Mouse (Mus musculus): ENCODE data around the gene Kidins220. TPM values are rescaled to one million over a fixed set of nuclear protein-coding genes. Genes with fewer than 3 reads are reported as not detected.

Kidins220 gene
- total RNA-seq, 2 experiments from 2014 or later: 301 to 346 TPM

DNA sequence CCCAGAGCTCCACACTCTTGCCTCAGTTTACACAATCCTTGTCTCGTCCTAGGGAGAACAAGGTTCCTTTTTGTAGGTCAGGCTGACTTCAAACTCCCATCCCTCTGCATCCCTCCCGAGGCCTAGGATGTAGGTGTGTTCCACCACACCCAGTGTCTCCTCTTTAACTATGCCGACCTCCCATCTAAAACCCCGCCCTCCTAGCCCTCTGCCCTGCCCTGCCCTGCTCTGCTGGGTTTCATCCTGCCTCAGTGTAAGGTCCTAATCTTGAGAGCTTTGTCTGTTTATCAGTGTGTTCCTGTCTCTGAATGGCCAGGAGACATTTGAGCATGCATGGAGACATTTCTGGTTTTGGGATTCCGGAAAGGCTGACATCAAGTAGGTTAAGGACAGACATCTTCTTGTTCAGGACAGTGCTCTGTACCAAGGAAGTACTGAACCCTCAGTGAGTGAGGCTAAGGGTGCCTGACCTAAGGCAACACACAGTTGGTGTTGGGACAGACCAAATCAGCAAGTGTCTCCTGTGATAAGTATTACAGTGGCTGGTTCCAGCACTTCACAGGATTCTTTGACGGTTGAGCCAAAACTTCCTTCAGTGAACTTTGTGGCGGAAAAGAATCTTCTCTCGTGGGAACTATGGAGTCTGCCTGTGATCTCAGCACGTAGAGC lies 32.0 kb upstream of the Kidins220 start:
- H3K27ac ChIP-seq: no peak overlapping the region
- DNase-seq (ENCODE audit: extremely low spot score in 1 of 2, low spot score in 2 of 2): no peak
- no peak overlapping the region for H3K4me3 ChIP-seq
- TF ChIP-seq CTCF (IDR thresholded peaks at IDR 0.05): no peak
- intact Hi-C loops (cut with DNase I): no loop called here

GRCm38 (mm10) chr12:24943427-24943826 lies 31.3 kb upstream of the Kidins220 start:
- no peak for TF ChIP-seq CTCF (IDR thresholded peaks at IDR 0.05)
- intact Hi-C loops (cut with DNase I): no loop called here
- H3K4me3 ChIP-seq: no peak overlapping the region
- DNase-seq (ENCODE audit: extremely low spot score in 1 of 2, low spot score in 2 of 2): no peak
- H3K27ac ChIP-seq: no peak overlapping the region

- DNase-seq (ENCODE audit: extremely low spot score in 1 of 2, low spot score in 2 of 2): no peak
- intact Hi-C loops (cut with DNase I): no loop called here
- no peak for TF ChIP-seq CTCF (IDR thresholded peaks at IDR 0.05)
- H3K4me3 ChIP-seq: no peak overlapping the region
- H3K27ac ChIP-seq: no peak overlapping the region
Observed at GRCm38 (mm10) chr12:24944597-24944996, 30.1 kb upstream of the Kidins220 start.

DNA sequence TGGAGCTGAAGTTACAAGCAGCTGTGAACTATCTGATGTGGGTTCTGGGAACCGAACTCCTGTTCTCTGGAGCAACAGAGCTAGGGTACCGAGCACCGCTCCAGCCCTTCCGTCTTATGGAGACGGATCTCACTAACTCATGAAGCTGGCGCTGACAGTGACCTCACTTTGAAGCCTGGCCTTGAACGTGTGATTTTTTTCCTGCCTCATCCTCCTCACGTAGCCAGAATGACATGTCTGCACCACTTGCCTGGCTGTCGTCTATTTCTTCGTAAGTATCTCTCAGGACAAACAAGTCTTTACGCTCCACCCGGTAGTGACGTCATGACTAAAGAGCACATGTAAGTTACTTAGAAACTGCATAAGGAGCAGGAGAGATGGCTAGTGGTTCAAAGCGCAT lies 27.7 kb upstream of the Kidins220 start:
- Histone ChIP-seq H3K4me3 (no peak overlapping the region), H3K27ac (no peak overlapping the region)
- intact Hi-C loops (cut with DNase I): loop anchor here (5.0 kb wide), 1 partner anchor 115 kb away; the partner anchor contains the start of gene Mboat2
- DNase-seq (ENCODE audit: extremely low spot score in 1 of 2, low spot score in 2 of 2): no peak
- no peak for TF ChIP-seq CTCF (IDR thresholded peaks at IDR 0.05)

- DNase-seq (ENCODE audit: extremely low spot score in 1 of 2, low spot score in 2 of 2): no peak
- peak; percentile 67 for TF ChIP-seq CTCF (IDR thresholded peaks at IDR 0.05)
- no peak overlapping the region for H3K4me3 ChIP-seq
- H3K27ac ChIP-seq: no peak overlapping the region
- intact Hi-C loops (cut with DNase I): loop anchor here (5.0 kb wide), 1 partner anchor 116 kb away; the partner anchor contains the start of gene Mboat2
Observed at GRCm38 (mm10) chr12:24948344-24948743, 26.4 kb upstream of the Kidins220 start.

DNA sequence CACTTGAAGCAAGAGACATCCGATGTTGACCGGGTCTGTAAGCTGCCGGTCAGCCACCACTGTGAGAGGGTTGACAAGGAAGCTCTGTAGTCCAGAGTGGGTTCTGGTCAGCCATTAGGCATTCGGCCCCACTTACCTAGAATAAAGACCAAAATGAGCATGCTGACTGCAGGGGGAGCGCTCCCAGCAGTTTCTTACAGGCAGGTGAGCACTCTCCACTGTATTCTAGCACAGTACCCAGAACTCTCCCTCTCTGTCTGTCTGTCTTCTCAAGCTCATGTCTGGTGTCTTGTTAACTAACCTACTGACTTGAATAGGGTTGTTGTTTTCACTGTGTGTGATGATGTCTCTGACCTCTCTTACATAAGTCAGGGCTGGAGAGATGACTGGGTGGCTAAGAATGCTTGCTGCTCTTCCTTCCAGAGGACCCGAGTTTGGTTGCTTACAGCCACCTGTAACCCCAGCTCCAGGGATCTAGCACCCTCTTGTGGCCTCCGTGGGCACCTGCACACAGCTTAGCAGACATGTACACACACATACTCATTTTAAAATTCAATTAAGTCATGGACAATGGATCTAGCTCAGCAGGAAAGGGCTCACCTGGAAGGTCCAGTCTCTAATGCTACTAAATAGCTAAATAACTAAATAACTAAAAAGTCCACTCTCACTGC lies 24.2 kb upstream of the Kidins220 start:
- peak; percentile 39 for TF ChIP-seq CTCF (IDR thresholded peaks at IDR 0.05)
- no peak for DNase-seq (ENCODE audit: extremely low spot score in 1 of 2, low spot score in 2 of 2)
- Histone ChIP-seq H3K4me3 (no peak overlapping the region), H3K27ac (no peak overlapping the region)
- intact Hi-C loops (cut with DNase I): no loop called here

- Histone ChIP-seq H3K27ac (no peak overlapping the region), H3K4me3 (no peak overlapping the region)
- TF ChIP-seq CTCF (IDR thresholded peaks at IDR 0.05): peak; percentile 83
- DNase-seq (ENCODE audit: extremely low spot score in 1 of 2, low spot score in 2 of 2): peak; percentile 46 to 63
- intact Hi-C loops (cut with DNase I): loop anchor here (1.0 kb wide), 1 partner anchor 242 kb away; no protein-coding TSS in a partner anchor
Observed at GRCm38 (mm10) chr12:24952147-24952546, 22.6 kb upstream of the Kidins220 start.

GRCm38 (mm10) chr12:24955137-24955536 lies 19.6 kb upstream of the Kidins220 start:
- no peak overlapping the region for H3K4me3 ChIP-seq
- H3K27ac ChIP-seq: no peak overlapping the region
- intact Hi-C loops (cut with DNase I): no loop called here
- DNase-seq (ENCODE audit: extremely low spot score in 1 of 2, low spot score in 2 of 2): no peak
- TF ChIP-seq CTCF (IDR thresholded peaks at IDR 0.05): no peak

DNA sequence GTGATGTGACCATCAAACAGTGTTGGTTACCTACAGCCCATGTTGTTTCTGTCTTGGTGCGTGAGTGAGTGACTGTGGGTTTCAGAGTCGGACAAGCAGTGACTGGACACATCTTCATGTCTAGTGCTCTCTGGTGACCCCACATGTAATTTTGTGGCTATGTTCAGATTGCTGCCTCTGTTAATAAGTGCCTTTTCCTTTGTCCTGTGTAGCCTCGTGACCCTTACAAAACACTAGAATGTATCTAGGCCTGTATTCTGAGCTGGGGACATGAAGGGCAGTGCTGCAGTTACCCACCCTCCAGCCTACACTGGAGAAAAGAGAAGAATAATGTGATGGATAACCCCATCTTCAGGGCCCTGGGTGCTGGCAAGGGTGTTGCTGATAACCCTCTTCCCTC lies 16.2 kb upstream of the Kidins220 start:
- no peak for DNase-seq (ENCODE audit: extremely low spot score in 1 of 2, low spot score in 2 of 2)
- no peak for TF ChIP-seq CTCF (IDR thresholded peaks at IDR 0.05)
- intact Hi-C loops (cut with DNase I): no loop called here
- Histone ChIP-seq H3K27ac (no peak overlapping the region), H3K4me3 (no peak overlapping the region)

DNA sequence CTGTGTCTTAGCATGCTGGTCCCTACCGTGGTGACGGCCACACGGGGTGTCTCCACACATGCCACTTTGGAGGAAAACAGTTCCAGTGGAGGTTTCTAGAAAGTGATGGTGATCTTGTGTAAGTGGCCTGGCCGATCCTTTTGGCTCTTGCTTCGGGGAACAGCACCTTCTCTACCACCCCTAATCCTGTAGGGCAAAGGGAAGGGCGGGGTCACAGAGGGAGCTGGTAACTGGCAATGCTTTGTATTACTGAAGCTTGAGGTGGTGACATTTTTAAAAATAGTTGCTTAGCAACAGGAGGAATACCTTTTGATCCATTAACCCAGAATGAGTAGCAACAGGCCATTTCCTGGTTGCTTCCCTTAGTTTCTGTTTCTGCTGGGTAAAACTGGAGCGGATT lies 12.9 kb upstream of the Kidins220 start:
- Histone ChIP-seq H3K4me3 (no peak overlapping the region), H3K27ac (no peak overlapping the region)
- intact Hi-C loops (cut with DNase I): no loop called here
- DNase-seq (ENCODE audit: extremely low spot score in 1 of 2, low spot score in 2 of 2): no peak
- no peak for TF ChIP-seq CTCF (IDR thresholded peaks at IDR 0.05)

DNA sequence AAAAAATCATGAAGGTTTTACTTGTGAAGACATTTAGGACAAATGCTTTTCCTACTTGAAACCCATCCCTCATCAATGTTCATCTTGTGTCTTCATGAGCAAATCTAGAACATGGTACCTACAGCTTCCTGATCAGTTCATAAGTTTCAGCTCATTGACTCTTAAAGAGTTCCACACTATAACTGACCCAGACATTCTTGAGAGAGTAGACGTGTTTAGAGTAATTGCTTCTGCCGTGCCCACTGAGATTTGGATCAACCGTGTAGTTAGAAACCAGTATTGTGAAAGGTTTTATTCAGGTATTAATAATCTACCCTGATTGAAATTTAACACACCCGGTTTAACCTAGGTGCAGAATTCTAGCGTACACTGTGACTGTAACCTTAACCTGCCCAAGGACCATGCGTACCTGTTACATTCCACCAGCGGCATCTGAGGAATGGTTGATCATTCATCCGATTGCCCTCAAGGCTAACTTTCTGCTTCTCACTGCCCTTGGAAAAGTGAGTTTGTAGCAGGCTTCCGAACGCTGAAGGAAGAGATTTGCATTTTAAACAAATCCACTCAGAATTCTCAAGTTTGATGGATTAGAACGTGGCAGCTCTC lies 12.3 kb upstream of the Kidins220 start:
- intact Hi-C loops (cut with DNase I): no loop called here
- Histone ChIP-seq H3K4me3 (no peak overlapping the region), H3K27ac (no peak overlapping the region)
- DNase-seq (ENCODE audit: extremely low spot score in 1 of 2, low spot score in 2 of 2): no peak
- TF ChIP-seq CTCF (IDR thresholded peaks at IDR 0.05): no peak

DNA sequence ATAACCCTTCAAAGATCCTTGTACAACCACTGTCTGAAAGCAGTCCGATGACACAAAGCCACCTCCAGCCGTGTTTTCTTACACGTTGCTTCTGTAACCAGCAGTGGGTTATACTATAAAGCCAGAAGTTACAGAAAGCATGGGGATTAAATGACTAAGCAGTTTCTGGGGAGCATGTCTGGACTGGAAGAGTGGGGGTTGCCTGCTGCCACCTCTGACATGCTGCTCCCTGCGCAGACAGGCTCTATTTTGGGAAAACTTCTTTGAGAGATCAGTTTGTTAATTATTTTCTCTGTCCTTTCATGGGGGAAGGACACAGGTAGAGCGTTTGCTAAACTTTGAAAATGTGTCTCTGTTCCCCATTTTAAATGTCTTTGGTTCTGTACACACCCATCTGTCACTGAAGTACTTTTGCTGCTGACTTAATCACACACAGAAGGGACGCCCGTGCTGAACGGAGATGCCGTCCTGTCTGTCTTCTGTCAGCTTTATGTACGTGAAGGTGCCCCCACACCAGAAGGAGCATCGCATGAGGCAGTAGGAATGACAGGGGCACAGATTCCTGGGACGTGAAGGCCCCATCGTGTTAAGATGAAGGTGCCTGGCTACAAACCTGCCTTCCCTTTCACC lies 11.2 kb upstream of the Kidins220 start:
- TF ChIP-seq CTCF (IDR thresholded peaks at IDR 0.05): no peak
- Histone ChIP-seq H3K27ac (no peak overlapping the region; the same call in 1 of the 2 replicates), H3K4me3 (no peak overlapping the region)
- intact Hi-C loops (cut with DNase I): no loop called here
- DNase-seq (ENCODE audit: extremely low spot score in 1 of 2, low spot score in 2 of 2): no peak

Measured in left cerebral cortex, adult 2 months (tissue).